Mouse (Mus musculus): ENCODE data around the gene Olfr1085.

DNA sequence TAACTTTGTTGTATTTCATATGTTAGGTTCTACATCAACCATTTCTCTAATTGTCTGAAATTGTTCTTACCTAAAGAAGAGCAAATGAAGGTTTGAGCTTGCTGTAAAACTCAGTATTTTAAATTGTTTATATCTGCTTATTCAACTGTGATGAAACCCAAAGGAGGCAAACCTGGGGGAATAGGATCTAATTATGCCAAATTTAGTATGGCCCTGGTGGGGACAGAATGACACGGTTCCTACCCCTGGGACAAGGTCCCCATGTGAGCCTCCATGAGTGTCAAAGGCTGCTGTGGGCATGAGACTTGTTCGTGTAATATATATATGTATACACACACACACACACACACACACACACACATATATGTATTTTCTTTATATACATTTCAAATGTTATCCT, 18.2 kb upstream of the Olfr1085 start, which contains the start of gene Olfr1086:
- TF ChIP-seq CTCF (IDR thresholded peaks at IDR 0.05; ENCODE audit: control insufficient read depth, insufficient read depth, low read length): no peak
- no peak for TF ChIP-seq POLR2A (IDR thresholded peaks at IDR 0.05; ENCODE audit: borderline replicate concordance, control insufficient read depth, low read depth, low read length)

Measured in bone marrow, adult 2 months (tissue).